Mouse (Mus musculus) kidney, embryonic 15.5 days (tissue): ENCODE measurements around the gene Habp2. TPM values are rescaled to one million over a fixed set of nuclear protein-coding genes. Genes with fewer than 3 reads are reported as not detected.
A peak's percentile ranks its signal among the peaks of the same experiment; 100 is the strongest.
"Not testable (repeated sequence)": the region's sequence is repeated elsewhere in the genome, so short reads cannot be mapped to it uniquely, and the experiment has no call there.

Experiments used
- ATAC-seq: fragments of 200-750 bp; cut with Nextera tagmentation; replicated peaks from 2 replicates; pipeline ENCODE4 v1.8.0; 2017; ENCODE audit warnings: moderate TSS enrichment; ENCODE audit not compliant: low FRiP score
- H3K27ac ChIP-seq: fragments of 300-500 bp; sonication (generic); 2 replicates; pipeline ENCODE4 v1.5.1; 2015; ENCODE audit warnings: mild to moderate bottlenecking, inconsistent platforms
- H3K27me3 ChIP-seq: fragments of 300-500 bp; sonication (generic); 2 replicates; pipeline ENCODE4 v1.6.1; 2015; ENCODE audit warnings: inconsistent platforms
- H3K36me3 ChIP-seq: fragments of 300-500 bp; sonication (generic); 2 replicates; pipeline ENCODE4 v1.6.1; 2015; ENCODE audit warnings: inconsistent platforms
- H3K4me1 ChIP-seq: fragments of 300-500 bp; sonication (generic); 2 replicates; pipeline ENCODE4 v1.6.1; 2015; ENCODE audit warnings: inconsistent platforms
- H3K4me2 ChIP-seq: fragments of 300-500 bp; sonication (generic); 2 replicates; pipeline ENCODE4 v1.6.1; 2015; ENCODE audit warnings: moderate library complexity, mild to moderate bottlenecking, inconsistent platforms
- H3K4me3 ChIP-seq: fragments of 300-500 bp; sonication (generic); replicated peaks from 2 replicates; pipeline ENCODE4 v1.5.1; 2015; ENCODE audit warnings: mild to moderate bottlenecking, inconsistent platforms
- H3K9ac ChIP-seq: fragments of 300-500 bp; sonication (generic); 2 replicates; pipeline ENCODE4 v1.6.1; 2015; ENCODE audit warnings: mild to moderate bottlenecking, inconsistent platforms
- H3K9me3 ChIP-seq: fragments of 300-500 bp; sonication (generic); replicated peaks from 2 replicates; pipeline ENCODE4 v1.6.1; 2016; ENCODE audit warnings: inconsistent platforms
- WGBS: fragments of 180-500 bp; shearing (Covaris S2); methylation state at CpG from one replicate; pipeline ENCODE4 v1.1.7; 2015; ENCODE audit warnings: mixed read lengths; 5-methylcytosine and 5-hydroxymethylcytosine counted together
- polyA plus RNA-seq: library from polyadenylated mRNA; unstranded; fragments of >200 nt; fragmentation: Nextera tagmentation; extraction: Ambion mirVana; gene quantifications from 2 replicates; pipeline ENCODE4 v1.2.1, GENCODE M21; 2015

Habp2 gene
- polyA plus RNA-seq, 1 experiment from 2014 or later, result 31.2 TPM

DNA sequence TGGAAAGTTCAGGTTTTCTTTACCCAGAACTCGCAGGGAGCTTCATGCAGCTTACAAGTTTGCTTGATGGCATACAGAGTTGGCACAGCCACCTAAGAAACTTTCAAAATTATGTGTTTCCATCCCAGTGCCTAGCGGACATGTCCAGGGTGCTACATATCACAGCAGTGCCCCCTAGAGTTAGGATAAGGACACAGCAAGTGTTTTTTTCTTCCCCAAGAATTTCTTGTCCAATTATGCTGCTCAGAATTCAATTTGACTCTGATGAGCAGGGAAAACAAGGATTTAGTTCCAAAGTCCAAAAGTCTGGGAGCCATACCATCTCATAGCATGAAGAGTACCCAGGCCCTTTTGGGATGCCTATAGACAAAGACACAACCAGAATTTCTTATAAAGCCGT is 59.1 kb downstream of the Habp2 start:
- no peak for ATAC-seq
- H3K27ac ChIP-seq, result no peak overlapping the region
- no peaks in the 10 kb centered on the region for H3K36me3 ChIP-seq
- H3K4me3 ChIP-seq, result no peak overlapping the region
- WGBS, result 72% methylated on average over 3 of the region's 3 CpGs
- H3K4me1 ChIP-seq, result no peaks in the 10 kb centered on the region
- no peak overlapping the region for H3K4me2 ChIP-seq
- no peaks in the 10 kb centered on the region for H3K9me3 ChIP-seq
- no peak overlapping the region for H3K9ac ChIP-seq
- peaks cover 12% of the 10 kb centered on the region for H3K27me3 ChIP-seq

DNA sequence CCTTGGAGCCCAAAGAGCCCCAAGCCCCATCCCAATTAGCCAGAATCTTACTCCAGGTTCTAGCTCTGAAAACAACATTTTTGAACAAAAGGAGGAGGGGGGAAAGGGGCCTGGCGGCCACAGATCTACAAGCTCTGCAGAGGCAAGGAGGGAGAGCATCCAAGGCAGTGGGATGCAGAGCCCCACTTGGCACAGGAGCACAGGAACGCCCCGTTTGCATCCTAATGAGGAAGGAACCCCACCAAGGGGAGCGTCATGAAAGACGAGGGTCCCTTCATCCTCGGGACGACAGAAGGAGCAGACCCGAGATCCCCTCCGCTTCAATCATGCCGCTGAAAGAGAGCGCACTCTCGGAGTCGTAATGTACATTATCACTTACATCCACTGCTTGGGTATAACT is 59.8 kb downstream of the Habp2 start:
- no peak overlapping the region for H3K4me3 ChIP-seq
- H3K36me3 ChIP-seq, result no peaks in the 10 kb centered on the region
- no peak for ATAC-seq
- no peaks in the 10 kb centered on the region for H3K9me3 ChIP-seq
- H3K4me2 ChIP-seq, result no peak overlapping the region
- H3K4me1 ChIP-seq, result no peaks in the 10 kb centered on the region
- no peak overlapping the region for H3K27ac ChIP-seq
- no peak overlapping the region for H3K9ac ChIP-seq
- WGBS, result 42% methylated on average over 13 of the region's 13 CpGs
- peaks cover 12% of the 10 kb centered on the region for H3K27me3 ChIP-seq

DNA sequence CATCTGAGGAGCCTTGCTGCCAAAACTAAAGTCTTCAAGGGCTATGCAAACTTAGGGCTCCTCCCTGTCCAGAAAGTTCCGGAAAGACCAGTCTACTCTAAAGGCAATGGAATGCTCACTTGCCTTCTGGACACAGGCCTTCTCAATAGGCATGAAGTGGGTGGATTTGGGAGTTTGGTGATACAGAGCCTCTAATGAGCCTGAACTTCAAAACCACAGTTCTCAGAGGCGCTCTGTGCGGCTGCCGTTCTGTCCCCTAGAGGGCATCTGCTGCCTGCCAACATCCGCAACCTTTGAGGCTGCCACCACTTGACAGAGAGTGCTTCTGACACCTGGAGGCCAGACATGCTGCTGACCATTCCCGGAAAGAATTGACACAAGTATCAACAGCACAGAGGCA is 62.4 kb downstream of the Habp2 start:
- no peak for ATAC-seq
- Histone ChIP-seq H3K9me3 (peaks cover 3% of the 10 kb centered on the region; the same call in 1 of the 2 replicates), H3K27ac (no peak overlapping the region), H3K9ac (no peak overlapping the region), H3K4me1 (peaks cover 4% of the 10 kb centered on the region; the same call in 1 of the 2 replicates), H3K4me3 (no peak overlapping the region), H3K36me3 (no peaks in the 10 kb centered on the region), H3K27me3 (peaks cover 12% of the 10 kb centered on the region), H3K4me2 (no peak overlapping the region)
- WGBS, result 32% methylated on average over 6 of the region's 6 CpGs

DNA sequence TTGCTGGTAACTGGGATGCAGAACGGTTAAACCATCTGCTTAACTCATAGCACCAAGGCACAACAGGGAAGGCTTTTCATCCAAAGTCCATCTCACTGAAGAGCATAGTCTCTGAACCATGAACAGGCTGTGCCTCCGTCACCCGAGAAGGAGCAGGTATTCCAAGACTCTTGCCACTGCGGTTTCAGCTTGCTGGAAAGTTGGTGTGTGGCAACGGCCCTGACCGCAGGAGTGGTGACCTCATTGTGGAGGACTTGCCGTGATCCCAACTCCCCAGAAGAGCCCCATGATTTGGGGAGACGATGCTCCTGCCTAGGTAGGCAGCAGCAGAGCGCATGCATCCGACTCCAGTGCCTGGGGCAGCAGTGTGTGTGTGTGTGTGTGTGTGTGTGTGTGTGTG is 66.8 kb downstream of the Habp2 start:
- H3K4me3 ChIP-seq, result no peak overlapping the region
- H3K9me3 ChIP-seq, result peaks cover 3% of the 10 kb centered on the region; the same call in 1 of the 2 replicates
- H3K27ac ChIP-seq, result 0 out of 2 replicates have a peak overlapping the region, but pooled peaks have one; percentile 18
- peaks cover 11% of the 10 kb centered on the region for H3K4me1 ChIP-seq
- 56% methylated on average over 10 of the region's 10 CpGs for WGBS
- ATAC-seq, result no peak
- no peak overlapping the region for H3K4me2 ChIP-seq
- no peak overlapping the region for H3K9ac ChIP-seq
- no peaks in the 10 kb centered on the region for H3K27me3 ChIP-seq
- H3K36me3 ChIP-seq, result no peaks in the 10 kb centered on the region

DNA sequence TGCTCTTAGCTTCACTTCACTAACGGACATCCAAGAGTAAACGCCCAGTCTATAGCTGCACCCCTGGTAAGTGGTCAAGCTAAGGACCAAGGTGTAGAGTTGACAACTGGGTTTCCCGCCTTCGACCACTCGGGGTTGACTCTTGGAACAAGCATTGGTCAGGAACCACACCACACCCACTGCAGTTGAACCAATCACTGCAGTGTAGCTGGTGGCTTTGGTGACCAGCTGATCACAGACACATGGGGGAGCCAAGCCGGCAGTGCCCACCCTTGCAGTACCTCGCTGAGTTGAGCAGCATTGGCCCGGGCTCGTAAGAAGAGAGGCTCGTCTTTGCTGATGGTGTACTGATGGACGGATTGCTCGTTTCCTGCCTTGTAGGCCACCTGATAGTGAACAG is 68.3 kb downstream of the Habp2 start:
- Histone ChIP-seq H3K9me3 (peaks cover 3% of the 10 kb centered on the region; the same call in 1 of the 2 replicates), H3K4me1 (peaks cover 11% of the 10 kb centered on the region), H3K4me2 (no peak overlapping the region), H3K27me3 (no peaks in the 10 kb centered on the region), H3K4me3 (no peak overlapping the region), H3K36me3 (no peaks in the 10 kb centered on the region), H3K27ac (no peak overlapping the region), H3K9ac (no peak overlapping the region)
- no peak for ATAC-seq
- 81% methylated on average over 12 of the region's 12 CpGs for WGBS

DNA sequence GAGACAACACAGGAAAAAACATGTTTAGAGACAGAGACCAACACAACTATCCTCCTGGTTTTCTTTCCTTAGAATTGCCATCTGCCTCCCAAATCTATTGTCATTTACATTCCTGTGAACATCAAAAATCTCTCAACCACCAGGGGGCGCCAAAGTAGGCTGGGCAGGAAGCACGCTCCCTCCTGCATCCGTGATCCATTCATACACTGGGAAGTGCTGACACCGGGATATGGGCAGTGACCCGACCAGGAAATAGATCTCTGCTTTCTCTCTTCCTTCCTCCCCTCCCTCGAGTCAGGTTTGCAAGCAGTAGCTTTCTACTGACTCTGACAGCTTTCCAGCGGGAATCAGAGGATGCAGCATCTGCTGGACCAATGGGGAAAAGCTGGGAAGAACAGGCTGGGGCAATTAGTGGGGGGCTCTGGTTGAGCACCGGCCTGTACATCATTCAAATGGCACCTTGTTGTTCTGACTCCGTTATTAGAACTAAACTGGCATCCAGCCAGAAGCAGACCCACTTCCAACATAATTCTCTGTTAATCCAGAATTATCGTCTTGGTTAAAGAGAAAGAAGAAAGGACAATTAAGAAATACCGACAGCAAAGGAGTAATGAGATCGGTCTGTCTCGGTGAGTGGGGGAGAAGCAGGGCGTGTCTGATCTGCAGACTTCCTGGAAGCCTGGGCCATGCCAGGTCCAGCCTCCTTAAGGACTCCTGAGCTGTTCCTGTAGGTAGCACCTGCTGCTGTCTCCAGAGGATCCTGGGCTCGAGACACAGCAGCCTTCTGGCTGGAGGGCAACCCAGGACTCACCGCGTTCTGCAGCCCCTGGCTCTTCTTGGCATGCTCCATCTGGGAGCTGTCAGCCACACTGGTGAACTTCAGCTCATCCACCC is 69.8 kb downstream of the Habp2 start:
- H3K9ac ChIP-seq, result 0 out of 2 replicates have a peak overlapping the region, but pooled peaks have one; percentile 21
- WGBS, result 37% methylated on average over 17 of the region's 17 CpGs
- H3K4me3 ChIP-seq, result peak overlapping the region; percentile 17; the same call in 1 of the 2 replicates

DNA sequence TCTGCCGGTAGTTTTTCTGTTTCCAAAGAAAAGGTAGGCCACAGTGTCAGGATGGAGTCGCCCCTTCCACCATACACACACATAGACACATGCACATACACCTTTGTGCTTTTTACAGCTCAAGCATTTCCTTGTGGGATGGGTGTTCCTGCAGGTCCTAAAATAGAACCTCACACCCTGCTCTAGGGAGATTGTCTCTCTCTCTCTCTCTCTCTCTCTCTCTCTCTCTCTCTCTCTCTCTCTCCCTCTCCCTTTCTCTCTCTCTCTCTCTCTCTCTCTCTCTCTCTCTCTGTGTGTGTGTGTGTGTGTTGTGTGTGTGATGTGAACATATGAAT is 70.4 kb downstream of the Habp2 start:
- Histone ChIP-seq H3K4me2 (peak overlapping the region; percentile 43; the same call in 1 of the 2 replicates), H3K4me1 (peaks cover 11% of the 10 kb centered on the region)
- not testable (repeated sequence) for ATAC-seq, H3K36me3 ChIP-seq, H3K4me3 ChIP-seq, H3K9me3 ChIP-seq, H3K27me3 ChIP-seq, H3K9ac ChIP-seq, H3K27ac ChIP-seq
- WGBS, result 84% methylated on average over 2 of the region's 2 CpGs

More for the DNA sequence above, 69.8 kb downstream of the Habp2 start:
- peaks cover 11% of the 10 kb centered on the region for H3K4me1 ChIP-seq
- no peaks in the 10 kb centered on the region for H3K27me3 ChIP-seq
- no peak for ATAC-seq
- no peaks in the 10 kb centered on the region for H3K36me3 ChIP-seq
- H3K4me2 ChIP-seq, result peak overlapping the region; percentile 43
- H3K27ac ChIP-seq, result 0 out of 2 replicates have a peak overlapping the region, but pooled peaks have one; percentile 32
- peaks cover 3% of the 10 kb centered on the region; the same call in 1 of the 2 replicates for H3K9me3 ChIP-seq

DNA sequence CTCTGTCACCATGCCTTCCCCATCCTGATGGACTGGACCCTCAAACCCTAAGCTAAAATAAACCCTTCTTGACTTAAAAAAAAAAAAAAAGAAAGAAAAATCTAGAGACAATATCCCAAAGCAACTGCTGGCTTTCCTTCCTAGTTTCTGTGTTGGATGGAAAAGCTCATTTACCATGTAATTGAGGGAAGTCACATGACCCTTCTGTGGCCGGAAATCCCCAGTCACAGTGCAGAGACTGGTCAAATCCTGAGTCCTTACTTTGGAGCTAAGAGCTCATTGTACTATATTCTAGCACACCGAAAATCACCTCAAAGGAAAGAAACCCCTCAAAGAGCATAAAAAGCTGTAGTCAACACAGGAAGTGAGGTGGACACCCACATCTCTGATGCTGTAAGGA is 72.0 kb downstream of the Habp2 start:
- H3K27ac ChIP-seq, result no peak overlapping the region
- WGBS, result 71% methylated on average over 2 of the region's 2 CpGs
- no peaks in the 10 kb centered on the region for H3K9me3 ChIP-seq
- H3K4me3 ChIP-seq, result no peak overlapping the region
- H3K9ac ChIP-seq, result no peak overlapping the region
- peaks cover 9% of the 10 kb centered on the region for H3K4me1 ChIP-seq
- no peak overlapping the region for H3K4me2 ChIP-seq
- H3K36me3 ChIP-seq, result no peaks in the 10 kb centered on the region
- ATAC-seq, result no peak
- no peaks in the 10 kb centered on the region for H3K27me3 ChIP-seq

DNA sequence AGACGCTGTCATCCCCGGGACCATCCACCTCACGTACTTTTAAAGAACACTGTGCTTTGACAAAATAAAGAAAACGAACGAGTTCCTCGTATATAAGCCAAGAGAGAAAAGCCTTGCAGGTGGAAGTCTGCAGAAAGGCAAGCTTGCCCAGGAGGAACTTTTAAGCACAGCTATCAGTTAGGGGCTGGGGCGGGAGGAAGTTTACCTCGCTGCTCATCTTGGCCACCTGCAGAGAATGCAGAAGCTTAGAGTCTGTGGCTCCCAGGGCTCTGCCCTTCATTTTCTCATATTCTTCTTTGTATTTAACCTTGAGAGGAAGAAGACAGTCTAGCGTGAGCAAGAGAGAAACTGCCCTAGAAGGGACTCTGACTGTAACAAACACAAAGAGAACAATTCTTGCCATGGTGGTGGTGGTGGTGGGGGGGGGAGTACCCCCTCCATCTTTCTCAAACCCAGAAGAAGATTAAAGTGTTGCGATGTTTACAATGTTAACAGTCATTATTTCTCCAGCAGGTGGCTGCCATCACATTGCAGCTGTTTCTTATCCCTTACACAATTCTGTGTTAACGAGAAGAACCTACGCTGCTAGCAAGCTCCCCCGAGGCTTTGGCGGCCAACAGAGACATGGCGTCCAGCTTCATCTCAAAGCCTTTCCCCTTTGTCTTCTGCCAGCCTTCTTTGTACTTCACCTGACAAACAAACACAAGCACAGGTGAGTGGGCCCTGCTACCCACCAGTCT is 77.0 kb downstream of the Habp2 start:
- ATAC-seq, result no peak
- H3K4me3 ChIP-seq, result no peak overlapping the region
- H3K27ac ChIP-seq, result no peak overlapping the region
- no peaks in the 10 kb centered on the region for H3K36me3 ChIP-seq
- WGBS, result 50% methylated on average over 15 of the region's 15 CpGs
- H3K9ac ChIP-seq, result no peak overlapping the region
- no peaks in the 10 kb centered on the region for H3K9me3 ChIP-seq
- H3K4me2 ChIP-seq, result peak overlapping the region; percentile 21; the same call in 1 of the 2 replicates
- no peaks in the 10 kb centered on the region for H3K27me3 ChIP-seq
- H3K4me1 ChIP-seq, result peaks cover 5% of the 10 kb centered on the region

DNA sequence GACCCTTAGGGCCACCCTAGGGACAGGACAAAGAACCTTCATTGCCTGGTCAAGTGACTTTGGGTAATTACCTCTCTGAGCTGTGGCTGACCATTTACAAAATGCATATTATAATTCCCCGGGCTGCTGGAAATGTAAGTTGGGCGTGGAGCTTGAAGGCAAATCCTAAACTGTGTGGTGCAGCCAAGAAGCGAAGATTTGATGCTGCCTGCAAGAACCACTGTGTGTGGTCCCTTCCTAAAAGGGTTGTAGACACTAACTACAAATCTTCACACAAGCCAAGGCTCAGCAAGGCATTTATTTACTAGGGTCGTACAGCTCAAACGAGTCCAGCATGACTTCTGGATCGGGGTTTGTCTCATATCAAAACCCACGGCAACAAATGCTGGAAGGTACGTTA is 77.6 kb downstream of the Habp2 start:
- Histone ChIP-seq H3K9ac (no peak overlapping the region), H3K9me3 (no peaks in the 10 kb centered on the region), H3K4me3 (no peak overlapping the region), H3K36me3 (no peaks in the 10 kb centered on the region), H3K4me1 (peaks cover 5% of the 10 kb centered on the region), H3K4me2 (0 out of 2 replicates have a peak overlapping the region, but pooled peaks have one; percentile 21), H3K27me3 (no peaks in the 10 kb centered on the region), H3K27ac (no peak overlapping the region)
- 56% methylated on average over 8 of the region's 8 CpGs for WGBS
- no peak for ATAC-seq

DNA sequence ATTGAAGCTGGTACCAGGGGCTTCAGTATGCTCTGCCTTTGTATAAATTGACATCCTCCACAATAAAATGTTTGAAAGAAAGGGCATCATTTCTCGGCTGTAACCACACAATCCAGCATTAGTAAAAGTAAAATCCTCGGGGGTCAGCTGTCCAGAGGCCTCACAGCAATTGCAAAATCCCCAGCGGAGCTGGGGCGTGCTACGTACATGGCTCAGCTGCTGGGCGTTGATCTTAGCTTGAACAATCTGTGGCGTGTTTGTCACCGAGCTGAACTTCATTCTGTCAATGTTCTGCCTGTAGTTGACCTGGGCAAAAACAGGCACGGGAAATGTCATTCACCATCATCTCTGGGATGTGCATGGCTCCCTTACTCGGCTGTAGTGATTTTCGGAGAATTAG is 79.2 kb downstream of the Habp2 start:
- WGBS, result 84% methylated on average over 11 of the region's 11 CpGs

DNA sequence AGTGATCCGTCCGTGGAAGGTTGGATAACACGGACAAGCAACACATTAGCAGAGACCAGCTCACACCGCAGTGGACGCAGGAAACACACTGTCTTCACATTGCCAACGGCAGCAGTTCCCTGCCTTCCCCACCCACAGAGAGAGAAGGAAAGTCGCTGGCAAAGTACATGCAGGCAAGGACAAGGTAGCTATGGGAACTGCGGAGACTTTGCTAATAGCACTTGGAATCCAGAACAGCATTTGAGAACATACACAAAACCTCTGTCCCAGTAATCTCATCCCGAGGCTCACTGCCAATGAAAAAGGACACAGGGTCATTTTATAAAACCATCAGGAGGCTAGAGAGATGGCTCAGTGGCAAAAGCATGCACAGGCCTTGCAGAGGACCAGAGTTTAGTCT is 79.7 kb downstream of the Habp2 start:
- ATAC-seq, result no peak
- H3K4me2 ChIP-seq, result no peak overlapping the region

More for the DNA sequence above, 79.2 kb downstream of the Habp2 start:
- Histone ChIP-seq H3K9me3 (no peaks in the 10 kb centered on the region), H3K27me3 (no peaks in the 10 kb centered on the region), H3K4me1 (peaks cover 5% of the 10 kb centered on the region), H3K9ac (no peak overlapping the region), H3K27ac (no peak overlapping the region), H3K36me3 (no peaks in the 10 kb centered on the region), H3K4me2 (no peak overlapping the region), H3K4me3 (no peak overlapping the region)
- ATAC-seq, result no peak

More for the DNA sequence above, 79.7 kb downstream of the Habp2 start:
- Histone ChIP-seq H3K4me3 (no peak overlapping the region), H3K9me3 (no peaks in the 10 kb centered on the region), H3K27ac (no peak overlapping the region), H3K9ac (no peak overlapping the region), H3K27me3 (no peaks in the 10 kb centered on the region), H3K4me1 (peaks cover 5% of the 10 kb centered on the region), H3K36me3 (no peaks in the 10 kb centered on the region)
- WGBS, result 81% methylated on average over 9 of the region's 9 CpGs
